Mouse (Mus musculus) adrenal gland, postnatal 36 days (tissue): ENCODE measurements around the gene Tctn3. TPM values are rescaled to one million over a fixed set of nuclear protein-coding genes. Genes with fewer than 3 reads are reported as not detected.

ENCODE experiments used
- DNase-seq, 2 experiments: peaks; one replicate each; pipeline ENCODE4 v3.0.0; 2021; ENCODE audit warnings: mixed read lengths in 1 of 2
- total RNA-seq, 2 experiments: library from RNA; stranded (reverse); gene quantifications; 2 replicates each; pipeline ENCODE4 v1.2.3; 2021

Tctn3 gene
- total RNA-seq, 2 experiments from 2014 or later: 5.1 to 5.5 TPM

- no peak for DNase-seq
Measured at GRCm38 (mm10) chr19:40555136-40555535, 56.9 kb downstream of the Tctn3 start.

GRCm38 (mm10) chr19:40554343-40554742 lies 57.7 kb downstream of the Tctn3 start:
- no peak for DNase-seq

- no peak for DNase-seq
Measured at GRCm38 (mm10) chr19:40553849-40554248, 58.2 kb downstream of the Tctn3 start.

GRCm38 (mm10) chr19:40553014-40553789 lies 58.8 kb downstream of the Tctn3 start:
- no peak for DNase-seq

GRCm38 (mm10) chr19:40549516-40550135 lies 62.4 kb downstream of the Tctn3 start:
- DNase-seq: no peak

GRCm38 (mm10) chr19:40548796-40549515 lies 63.1 kb downstream of the Tctn3 start:
- DNase-seq: no peak

- no peak for DNase-seq
Measured at GRCm38 (mm10) chr19:40548386-40548785, 63.6 kb downstream of the Tctn3 start.

Other genes with a start within 250 kb of the Tctn3 start
- 100 to 1,000 TPM in 1 of 2 experiments, 10 to 100 TPM in 1; 90.0 to 111 TPM for gene Sorbs1, start 98.5 kb downstream of the Tctn3 start, total RNA-seq
- gene Aldh18a1, start 23.8 kb downstream of the Tctn3 start, total RNA-seq: 10 to 100 TPM; 19.2 to 35.1 TPM
- gene Entpd1, start 133 bp upstream of the Tctn3 start, total RNA-seq: 10 to 100 TPM; 20.6 to 40.8 TPM
- gene Cc2d2b, start 136.5 kb upstream of the Tctn3 start, total RNA-seq: not detected
- 1 to 10 TPM; 6.6 to 6.8 TPM for gene Ccnj, start 219.0 kb upstream of the Tctn3 start, total RNA-seq